Mouse (Mus musculus) midbrain, postnatal 0 days (tissue): ENCODE results near the gene Map9. TPM values are rescaled to one million over a fixed set of nuclear protein-coding genes. Genes with fewer than 3 reads are reported as not detected.

Experiments used
- ATAC-seq: fragments of 200-750 bp; cut with Nextera tagmentation; 2 replicates; pipeline ENCODE4 v1.8.0; 2017; ENCODE audit warnings: moderate number of reproducible peaks, mild to moderate bottlenecking, moderate TSS enrichment, moderate library complexity; ENCODE audit not compliant: low FRiP score
- DNase-seq: peaks from one replicate; pipeline ENCODE4 v3.0.0-alpha.2; 2015; ENCODE audit warnings: low spot score
- H3K27ac ChIP-seq: fragments of 300-500 bp; sonication (generic); 2 replicates; pipeline ENCODE4 v1.5.1; 2014; ENCODE audit warnings: low read depth, mild to moderate bottlenecking, low read length, mixed read lengths
- H3K27me3 ChIP-seq: fragments of 300-500 bp; sonication (generic); 2 replicates; pipeline ENCODE4 v1.6.1; 2014; ENCODE audit warnings: low read length, control low read depth, mixed read lengths; ENCODE audit not compliant: insufficient read depth
- H3K36me3 ChIP-seq: fragments of 300-500 bp; sonication (generic); 2 replicates; pipeline ENCODE4 v1.6.1; 2014; ENCODE audit warnings: low read length, control low read depth, mixed read lengths; ENCODE audit not compliant: insufficient read depth
- H3K4me1 ChIP-seq: fragments of 300-500 bp; sonication (generic); 2 replicates; pipeline ENCODE4 v1.6.1; 2014; ENCODE audit warnings: mild to moderate bottlenecking, control low read depth, antibody characterized with exemption, low read length, mixed read lengths; ENCODE audit not compliant: insufficient read depth
- H3K4me2 ChIP-seq: fragments of 300-500 bp; sonication (generic); 2 replicates; pipeline ENCODE4 v1.6.1; 2014; ENCODE audit warnings: low read depth, mild to moderate bottlenecking, low read length, mixed read lengths; ENCODE audit not compliant: poor library complexity, severe bottlenecking
- H3K4me3 ChIP-seq: fragments of 300-500 bp; sonication (generic); 2 replicates; pipeline ENCODE4 v1.5.1; 2014; ENCODE audit warnings: low read depth, mild to moderate bottlenecking, low read length, moderate library complexity
- H3K9ac ChIP-seq: fragments of 300-500 bp; sonication (generic); replicated peaks from 2 replicates; pipeline ENCODE4 v1.6.1; 2014; ENCODE audit warnings: mild to moderate bottlenecking, low read length, moderate library complexity, mixed read lengths; ENCODE audit not compliant: poor library complexity, severe bottlenecking
- H3K9me3 ChIP-seq: fragments of 300-500 bp; sonication (generic); 2 replicates; pipeline ENCODE4 v1.6.1; 2016; ENCODE audit warnings: low read length, control low read depth
- CTCF ChIP-seq: IDR thresholded peaks from 2 replicates; pipeline ENCODE4 v1.5.1; 2016; ENCODE audit warnings: antibody characterized with exemption, mild to moderate bottlenecking
- WGBS: fragments of 180-500 bp; shearing (Covaris S2); extraction: QIAGEN DNeasy Blood & Tissue Kit; methylation state at CpG from one replicate; pipeline ENCODE4 v1.1.7; 2014; 5-methylcytosine and 5-hydroxymethylcytosine counted together
- polyA plus RNA-seq: library from polyadenylated mRNA; unstranded; fragments of >200 nt; fragmentation: Nextera tagmentation; extraction: Ambion mirVana; gene quantifications from 2 replicates; pipeline ENCODE4 v1.2.1, GENCODE M21; 2015
- total RNA-seq: library from RNA; depleted of rRNA; stranded (reverse); fragments of >200 nt; gene quantifications from 2 replicates; pipeline ENCODE4 v1.2.3, GENCODE M21; 2014

The Map9 gene
- total and polyA plus RNA-seq, 2 experiments from 2014 or later = 84.6 to 174 TPM

- 43% methylated on average over 4 of the region's 4 CpGs for WGBS
- no peak for ATAC-seq
- peak; percentile 76 for TF ChIP-seq CTCF
Observed at GRCm38 (mm10) chr3:82362452-82362851, 4.6 kb downstream of the Map9 start.

GRCm38 (mm10) chr3:82364505-82364904, 6.7 kb downstream of the Map9 start:
- no peaks in the 10 kb centered on the region for H3K9me3 ChIP-seq
- 87% methylated on average over 8 of the region's 8 CpGs for WGBS
- H3K4me2 ChIP-seq = no peak overlapping the region
- H3K4me3 ChIP-seq = no peak overlapping the region
- H3K27ac ChIP-seq = no peak overlapping the region
- ATAC-seq (no peak), DNase-seq (no peak)
- TF ChIP-seq CTCF = no peak
- peaks cover 21% of the 10 kb centered on the region for H3K36me3 ChIP-seq
- H3K27me3 ChIP-seq = no peaks in the 10 kb centered on the region
- no peaks in the 10 kb centered on the region for H3K4me1 ChIP-seq
- no peak overlapping the region for H3K9ac ChIP-seq

More at GRCm38 (mm10) chr3:82362452-82362851, 4.6 kb downstream of the Map9 start:
- peak; percentile 59 for DNase-seq
- Histone ChIP-seq H3K9ac (no peak overlapping the region), H3K27ac (no peak overlapping the region), H3K9me3 (no peaks in the 10 kb centered on the region), H3K4me2 (no peak overlapping the region), H3K4me3 (no peak overlapping the region), H3K4me1 (peaks cover 6% of the 10 kb centered on the region; the same call in 1 of the 2 replicates), H3K36me3 (peaks cover 21% of the 10 kb centered on the region), H3K27me3 (no peaks in the 10 kb centered on the region)

- ATAC-seq (0 out of 2 replicates have a peak, but pooled peaks have one; percentile 53), DNase-seq (peak; percentile 74)
- Histone ChIP-seq H3K4me3 (no peak overlapping the region), H3K36me3 (peaks cover 21% of the 10 kb centered on the region), H3K4me2 (no peak overlapping the region), H3K27ac (no peak overlapping the region), H3K9me3 (no peaks in the 10 kb centered on the region), H3K27me3 (no peaks in the 10 kb centered on the region), H3K9ac (no peak overlapping the region), H3K4me1 (no peaks in the 10 kb centered on the region)
- peak; percentile 92 for TF ChIP-seq CTCF
- 17% methylated on average over 4 of the region's 4 CpGs for WGBS
Observed at GRCm38 (mm10) chr3:82364988-82365387, 7.1 kb downstream of the Map9 start.

GRCm38 (mm10) chr3:82369063-82369860, 11.4 kb downstream of the Map9 start:
- H3K9me3 ChIP-seq = no peaks in the 10 kb centered on the region
- no peaks in the 10 kb centered on the region for H3K27me3 ChIP-seq
- DNase-seq (no peak), ATAC-seq (no peak)
- 79% methylated on average over 21 of the region's 21 CpGs for WGBS
- H3K4me2 ChIP-seq = no peak overlapping the region
- no peak for TF ChIP-seq CTCF
- no peak overlapping the region for H3K27ac ChIP-seq
- H3K36me3 ChIP-seq = peaks cover 25% of the 10 kb centered on the region
- no peak overlapping the region for H3K4me3 ChIP-seq
- H3K4me1 ChIP-seq = no peaks in the 10 kb centered on the region
- no peak overlapping the region for H3K9ac ChIP-seq

GRCm38 (mm10) chr3:82370439-82371011, 12.7 kb downstream of the Map9 start:
- H3K4me2 ChIP-seq = no peak overlapping the region
- H3K36me3 ChIP-seq = peaks cover 28% of the 10 kb centered on the region
- no peaks in the 10 kb centered on the region for H3K27me3 ChIP-seq
- no peaks in the 10 kb centered on the region for H3K4me1 ChIP-seq
- H3K9ac ChIP-seq = no peak overlapping the region
- no peak for TF ChIP-seq CTCF
- H3K27ac ChIP-seq = no peak overlapping the region
- H3K9me3 ChIP-seq = no peaks in the 10 kb centered on the region
- DNase-seq (no peak), ATAC-seq (no peak)
- no peak overlapping the region for H3K4me3 ChIP-seq
- 93% methylated on average over 10 of the region's 10 CpGs for WGBS

GRCm38 (mm10) chr3:82376965-82377364, 19.1 kb downstream of the Map9 start:
- WGBS = 93% methylated on average over 14 of the region's 14 CpGs
- no peaks in the 10 kb centered on the region for H3K27me3 ChIP-seq
- H3K4me1 ChIP-seq = no peaks in the 10 kb centered on the region
- ATAC-seq (no peak), DNase-seq (no peak)
- peaks cover 56% of the 10 kb centered on the region for H3K36me3 ChIP-seq
- H3K4me2 ChIP-seq = no peak overlapping the region
- no peak overlapping the region for H3K4me3 ChIP-seq
- H3K9me3 ChIP-seq = no peaks in the 10 kb centered on the region
- TF ChIP-seq CTCF = no peak
- H3K9ac ChIP-seq = no peak overlapping the region
- no peak overlapping the region for H3K27ac ChIP-seq
